Mouse (Mus musculus) heart, embryonic 14.5 days (tissue): ENCODE data around the gene Prdm2. TPM values are rescaled to one million over a fixed set of nuclear protein-coding genes. Genes with fewer than 3 reads are reported as not detected.

ENCODE experiments used
- ATAC-seq: fragments of 200-750 bp; cut with Nextera tagmentation; 2 replicates; pipeline ENCODE4 v1.8.0; 2017; ENCODE audit warnings: low read depth, moderate TSS enrichment; ENCODE audit not compliant: insufficient number of reproducible peaks, insufficient read depth, low FRiP score
- H3K27ac ChIP-seq, 2 experiments: fragments of 200-500 bp in 1 of 2; fragments of 300-500 bp in 1 of 2; sonication (generic) in 1 of 2; replicated peaks in 1 of 2; 2 replicates each; pipeline ENCODE4 v1.5.1; 2012 to 2014; ENCODE audit warnings: low read depth in 2 of 2, low read length in 2 of 2, control low read depth in 1 of 2, mild to moderate bottlenecking in 1 of 2, mixed read lengths in 1 of 2; ENCODE audit not compliant: control insufficient read depth in 1 of 2, insufficient read depth in 1 of 2
- H3K27me3 ChIP-seq: fragments of 300-500 bp; sonication (generic); 2 replicates; pipeline ENCODE4 v1.6.1; 2014; ENCODE audit warnings: mild to moderate bottlenecking, low read length, control low read depth; ENCODE audit not compliant: control insufficient read depth, insufficient read depth
- H3K36me3 ChIP-seq: fragments of 300-500 bp; sonication (generic); 2 replicates; pipeline ENCODE4 v1.6.1; 2014; ENCODE audit warnings: mild to moderate bottlenecking, control low read depth, low read length, mixed read lengths; ENCODE audit not compliant: control insufficient read depth, insufficient read depth
- H3K4me1 ChIP-seq, 2 experiments: fragments of 200-500 bp in 1 of 2; fragments of 300-500 bp in 1 of 2; sonication (generic) in 1 of 2; 2 replicates each; pipeline ENCODE4 v1.6.1; 2012 to 2014; ENCODE audit warnings: low read length in 2 of 2, control low read depth in 1 of 2, mixed read lengths in 1 of 2; ENCODE audit not compliant: control insufficient read depth in 2 of 2, insufficient read depth in 2 of 2
- H3K4me2 ChIP-seq: fragments of 300-500 bp; sonication (generic); 2 replicates; pipeline ENCODE4 v1.6.1; 2014; ENCODE audit warnings: mild to moderate bottlenecking, low read length
- H3K4me3 ChIP-seq, 2 experiments: fragments of 200-500 bp in 1 of 2; fragments of 300-500 bp in 1 of 2; sonication (generic) in 1 of 2; 2 replicates each; pipeline ENCODE4 v1.5.1; 2012 to 2014; ENCODE audit warnings: low read length in 2 of 2, mild to moderate bottlenecking in 2 of 2, control low read depth in 1 of 2, low read depth in 1 of 2, moderate library complexity in 1 of 2; ENCODE audit not compliant: control insufficient read depth in 1 of 2, insufficient read depth in 1 of 2
- H3K9ac ChIP-seq: fragments of 300-500 bp; sonication (generic); 2 replicates; pipeline ENCODE4 v1.6.1; 2014; ENCODE audit warnings: mild to moderate bottlenecking, low read length
- H3K9me3 ChIP-seq: fragments of 300-500 bp; sonication (generic); 2 replicates; pipeline ENCODE4 v1.6.1; 2016; ENCODE audit warnings: low read length, control low read depth; ENCODE audit not compliant: control insufficient read depth
- WGBS: fragments of 180-500 bp; shearing (Covaris S2); extraction: QIAGEN DNeasy Blood & Tissue Kit; methylation state at CpG from one replicate; pipeline ENCODE4 v1.1.7; 2014; 5-methylcytosine and 5-hydroxymethylcytosine counted together
- polyA plus RNA-seq: library from polyadenylated mRNA; unstranded; fragments of >200 nt; fragmentation: Nextera tagmentation; extraction: Ambion mirVana; gene quantifications from 2 replicates; pipeline ENCODE4 v1.2.1, GENCODE M21; 2014

Gene Prdm2
- polyA plus RNA-seq, 1 experiment from 2014 or later = 8.7 TPM

DNA sequence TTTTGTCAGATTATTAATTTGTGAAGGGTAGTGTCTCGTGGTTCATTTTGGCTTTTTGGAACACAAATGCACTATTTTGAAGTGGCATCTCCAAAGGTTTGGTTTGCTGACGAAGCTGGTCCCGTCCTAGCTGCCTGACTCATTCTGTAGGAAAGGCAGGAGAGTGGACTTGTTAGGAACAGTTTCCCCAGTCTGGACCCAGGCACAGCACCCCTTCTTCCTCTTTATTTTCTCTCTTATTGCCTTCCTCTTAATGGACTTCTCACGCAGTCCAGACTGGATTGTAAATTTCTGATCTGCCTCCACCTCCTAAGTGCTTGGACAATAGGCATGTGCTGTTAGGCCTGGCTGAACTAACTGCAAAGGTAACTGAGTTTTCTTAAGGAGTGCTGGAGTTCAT lies 57.8 kb downstream of the Prdm2 start:
- Histone ChIP-seq H3K4me2 (no peak overlapping the region), H3K9ac (no peak overlapping the region; the same call in 1 of the 2 replicates), H3K4me3 (no peak overlapping the region), H3K4me1 (peaks cover 8 to 60% of the 10 kb centered on the region in 2 experiments), H3K27ac (no peak overlapping the region), H3K36me3 (0 out of 2 replicates have a peak, but pooled peaks cover 6% of the 10 kb centered on the region), H3K27me3 (no peaks in the 10 kb centered on the region), H3K9me3 (no peaks in the 10 kb centered on the region)
- no peak for ATAC-seq
- 80% methylated on average over 4 of the region's 4 CpGs for WGBS

GRCm38 (mm10) chr4:143154571-143154970 lies 58.2 kb downstream of the Prdm2 start:
- ATAC-seq = no peak
- WGBS = 59% methylated on average over 6 of the region's 6 CpGs

GRCm38 (mm10) chr4:143152634-143153033 lies 60.2 kb downstream of the Prdm2 start:
- ATAC-seq = no peak
- no peaks in the 10 kb centered on the region for H3K27me3 ChIP-seq
- WGBS = 80% methylated on average over 5 of the region's 5 CpGs
- H3K4me2 ChIP-seq = no peak overlapping the region
- H3K4me1 ChIP-seq = peaks cover 9 to 46% of the 10 kb centered on the region in 2 experiments
- no peak overlapping the region for H3K9ac ChIP-seq
- H3K27ac ChIP-seq = no peak overlapping the region
- no peak overlapping the region for H3K4me3 ChIP-seq
- 0 out of 2 replicates have a peak, but pooled peaks cover 5% of the 10 kb centered on the region for H3K36me3 ChIP-seq
- no peaks in the 10 kb centered on the region for H3K9me3 ChIP-seq

More at GRCm38 (mm10) chr4:143154571-143154970, 58.2 kb downstream of the Prdm2 start:
- Histone ChIP-seq H3K27me3 (no peaks in the 10 kb centered on the region), H3K9ac (no peak overlapping the region), H3K4me3 (no peak overlapping the region), H3K27ac (no peak overlapping the region), H3K9me3 (no peaks in the 10 kb centered on the region), H3K4me2 (no peak overlapping the region), H3K36me3 (0 out of 2 replicates have a peak, but pooled peaks cover 6% of the 10 kb centered on the region), H3K4me1 (peaks cover 8 to 56% of the 10 kb centered on the region in 2 experiments)

GRCm38 (mm10) chr4:143151267-143151666 lies 61.5 kb downstream of the Prdm2 start:
- ATAC-seq = no peak
- no peak overlapping the region for H3K4me2 ChIP-seq
- no peaks in the 10 kb centered on the region for H3K36me3 ChIP-seq
- H3K4me3 ChIP-seq = no peak overlapping the region
- no peak overlapping the region for H3K9ac ChIP-seq
- 67% methylated on average over 1 of the region's 1 CpGs for WGBS
- no peak overlapping the region for H3K27ac ChIP-seq
- H3K9me3 ChIP-seq = no peaks in the 10 kb centered on the region
- peaks cover 10 to 45% of the 10 kb centered on the region in 2 experiments for H3K4me1 ChIP-seq
- no peaks in the 10 kb centered on the region for H3K27me3 ChIP-seq

- Histone ChIP-seq H3K27me3 (no peaks in the 10 kb centered on the region), H3K27ac (no peak overlapping the region), H3K4me1 (peaks cover 6 to 42% of the 10 kb centered on the region in 2 experiments), H3K4me2 (no peak overlapping the region), H3K4me3 (no peak overlapping the region), H3K9me3 (no peaks in the 10 kb centered on the region), H3K9ac (no peak overlapping the region), H3K36me3 (no peaks in the 10 kb centered on the region)
- ATAC-seq = no peak
- WGBS = 45% methylated on average over 3 of the region's 3 CpGs
These were observed 65.1 kb downstream of the Prdm2 start for GRCm38 (mm10) chr4:143147666-143148065.

DNA sequence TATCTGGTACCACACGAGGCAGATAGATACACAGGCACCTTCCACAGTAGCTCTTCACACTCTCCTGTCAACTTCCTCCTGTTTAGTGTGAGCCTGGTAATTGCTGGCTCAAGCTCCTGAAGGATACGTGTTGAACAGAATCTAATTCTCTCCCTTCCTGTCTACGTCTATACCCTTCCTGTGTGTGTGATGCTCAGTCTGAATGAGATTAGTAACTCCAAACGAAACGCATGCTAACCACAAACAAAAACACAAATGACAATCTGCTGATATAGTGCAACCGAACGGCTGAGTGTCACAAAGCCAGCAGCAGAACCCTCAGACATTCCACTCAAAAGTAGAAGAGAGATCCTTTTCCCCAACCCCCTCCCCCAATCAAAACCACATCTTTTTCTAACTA lies 69.2 kb downstream of the Prdm2 start:
- WGBS = 40% methylated on average over 7 of the region's 7 CpGs

DNA sequence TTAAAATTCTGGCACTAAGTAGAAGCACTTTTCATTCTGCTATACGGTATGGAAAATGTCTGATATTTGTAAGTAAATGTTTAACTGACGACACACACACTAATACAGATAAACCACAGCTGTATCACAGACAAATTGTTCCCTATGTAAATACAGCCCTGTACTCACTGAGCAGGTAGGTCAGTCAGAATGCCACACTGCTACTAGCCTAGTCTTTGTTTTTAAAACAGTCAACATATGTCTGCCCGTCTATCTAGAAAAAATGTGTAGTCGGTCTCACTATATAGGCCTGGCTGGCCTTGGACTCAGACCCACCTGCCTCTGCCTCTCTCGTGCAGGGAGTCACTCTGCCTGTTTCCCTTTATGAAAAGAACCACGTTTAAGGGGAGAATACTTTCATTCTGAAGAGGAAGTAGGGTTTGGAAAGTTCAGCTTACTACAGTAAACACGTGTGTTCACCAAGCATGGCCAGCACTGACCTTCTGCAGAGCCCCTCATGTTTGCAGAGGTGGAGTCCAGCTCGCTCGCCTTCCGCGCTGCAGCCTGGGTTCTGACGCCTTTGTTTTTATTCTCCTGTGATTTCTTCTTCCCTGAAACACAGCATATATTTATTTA lies 71.0 kb downstream of the Prdm2 start:
- no peak for ATAC-seq
- Histone ChIP-seq H3K27me3 (no peaks in the 10 kb centered on the region), H3K9ac (no peak overlapping the region), H3K9me3 (no peaks in the 10 kb centered on the region), H3K4me3 (no peak overlapping the region), H3K4me1 (peaks cover 2 to 19% of the 10 kb centered on the region in 2 experiments; a peak in 3 of 4 replicates), H3K4me2 (no peak overlapping the region), H3K27ac (no peak overlapping the region), H3K36me3 (peaks cover 34% of the 10 kb centered on the region)
- 78% methylated on average over 12 of the region's 12 CpGs for WGBS

More for the DNA sequence above, 69.2 kb downstream of the Prdm2 start:
- no peak overlapping the region for H3K27ac ChIP-seq
- H3K27me3 ChIP-seq = no peaks in the 10 kb centered on the region
- H3K9me3 ChIP-seq = no peaks in the 10 kb centered on the region
- no peak for ATAC-seq
- no peak overlapping the region for H3K4me2 ChIP-seq
- H3K4me1 ChIP-seq = peaks cover 6 to 37% of the 10 kb centered on the region in 2 experiments
- H3K9ac ChIP-seq = no peak overlapping the region
- H3K4me3 ChIP-seq = no peak overlapping the region
- peaks cover 29% of the 10 kb centered on the region for H3K36me3 ChIP-seq

DNA sequence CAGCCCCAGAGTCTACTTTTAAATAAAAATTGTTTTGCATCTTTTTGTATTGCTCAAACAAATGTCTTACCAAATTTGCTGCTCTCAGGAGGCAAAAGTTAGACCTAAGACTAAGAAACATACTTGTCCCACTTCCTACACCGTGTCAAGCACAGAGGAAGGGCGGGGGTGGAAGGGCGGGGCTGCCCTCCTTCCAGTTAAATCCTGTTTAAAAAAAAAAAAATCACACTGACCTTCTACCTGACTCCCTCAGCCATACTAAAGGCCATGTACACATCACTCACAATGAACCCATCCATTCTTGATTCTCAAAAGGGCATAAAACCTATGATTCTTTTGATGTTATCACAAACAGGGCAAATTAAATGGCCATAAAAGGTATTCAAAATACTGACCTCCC lies 71.9 kb downstream of the Prdm2 start:
- no peaks in the 10 kb centered on the region for H3K9me3 ChIP-seq
- no peak overlapping the region for H3K4me2 ChIP-seq
- WGBS = 86% methylated on average over 3 of the region's 3 CpGs
- H3K4me3 ChIP-seq = no peak overlapping the region
- ATAC-seq = no peak
- no peak overlapping the region for H3K9ac ChIP-seq
- H3K27me3 ChIP-seq = no peaks in the 10 kb centered on the region
- no peak overlapping the region for H3K27ac ChIP-seq
- H3K36me3 ChIP-seq = peaks cover 42% of the 10 kb centered on the region
- H3K4me1 ChIP-seq = peaks cover 0 to 14% of the 10 kb centered on the region in 2 experiments; a peak in 3 of 4 replicates
